33 mouse cellular contexts compared by ENCODE assay signal in genomic region chr13:47100587-47100986, GRCm38 (mm10).
"Had no signal": no experiment of that assay in that cellular context is flagged by ENCODE, and none has a peak within 500 bp of the region (broad histone marks: within the 10 kb centered on the region; RNA-seq: fewer than 3 reads in every experiment).

No protein-coding gene starts in this region.

- H3K9me3 ChIP-seq: limb, embryonic 10.5 days; limb, embryonic 12.5 days; limb, embryonic 13.5 days; limb, embryonic 15.5 days; liver, embryonic 12.5 days; liver, embryonic 13.5 days; liver, embryonic 15.5 days; lung, embryonic 15.5 days; megakaryocyte, embryonic 14.5 days; midbrain, embryonic 10.5 days; midbrain, embryonic 12.5 days; midbrain, embryonic 13.5 days; midbrain, embryonic 15.5 days; neural tube, embryonic 12.5 days; neural tube, embryonic 13.5 days had no signal

- ATAC-seq: liver, embryonic 12.5 days; liver, postnatal 0 days; lung, postnatal 0 days; midbrain, embryonic 13.5 days; midbrain, embryonic 15.5 days; midbrain, embryonic 16.5 days had no signal

- H3K27ac ChIP-seq: limb, embryonic 10.5 days; limb, embryonic 12.5 days; limb, embryonic 13.5 days; limb, embryonic 15.5 days; liver, embryonic 12.5 days; liver, embryonic 13.5 days; liver, embryonic 14.5 days; liver, embryonic 15.5 days; lung, embryonic 15.5 days; macrophage; midbrain, embryonic 10.5 days; midbrain, embryonic 12.5 days; midbrain, embryonic 13.5 days; midbrain, embryonic 15.5 days; neural tube, embryonic 12.5 days; neural tube, embryonic 13.5 days had no signal

- H3K9ac ChIP-seq: limb, embryonic 12.5 days; limb, embryonic 13.5 days; limb, embryonic 15.5 days; liver, embryonic 13.5 days; liver, embryonic 14.5 days; liver, embryonic 15.5 days; liver, postnatal 0 days; lung, embryonic 14.5 days; lung, embryonic 15.5 days; midbrain, embryonic 12.5 days; midbrain, embryonic 13.5 days; midbrain, embryonic 15.5 days; neural tube, embryonic 12.5 days; neural tube, embryonic 13.5 days had no signal

- H3K4me3 ChIP-seq: limb, embryonic 10.5 days; limb, embryonic 12.5 days; limb, embryonic 13.5 days; limb, embryonic 15.5 days; liver, embryonic 12.5 days; liver, embryonic 13.5 days; liver, embryonic 15.5 days; lung, embryonic 15.5 days; megakaryocyte, embryonic 14.5 days; midbrain, embryonic 10.5 days; midbrain, embryonic 12.5 days; midbrain, embryonic 13.5 days; midbrain, embryonic 15.5 days; myocyte; neural tube, embryonic 12.5 days; neural tube, embryonic 13.5 days had no signal

- H3K27me3 ChIP-seq: limb, embryonic 12.5 days; limb, embryonic 13.5 days; limb, embryonic 15.5 days; liver, embryonic 12.5 days; liver, embryonic 13.5 days; liver, embryonic 15.5 days; lung, embryonic 15.5 days; megakaryocyte, embryonic 14.5 days; midbrain, embryonic 12.5 days; midbrain, embryonic 13.5 days; midbrain, embryonic 15.5 days; neural tube, embryonic 12.5 days; neural tube, embryonic 13.5 days had no signal

- DNase-seq: left cerebral cortex, postnatal 4 days; liver; liver, embryonic 13.5 days; liver, postnatal 0 days; lung, adult 18-20 months; lung, adult 2 months; lung, embryonic 14.5 days; lung, postnatal 10 days; lung, postnatal 14 days; lung, postnatal 36 days; lung, postnatal 4 days; midbrain, embryonic 14.5 days had no signal

- H3K4me2 ChIP-seq: limb, embryonic 12.5 days; limb, embryonic 13.5 days; limb, embryonic 15.5 days; liver, embryonic 11.5 days; liver, embryonic 13.5 days; liver, embryonic 15.5 days; lung, embryonic 14.5 days; lung, embryonic 15.5 days; midbrain, embryonic 11.5 days; midbrain, embryonic 12.5 days; midbrain, embryonic 13.5 days; midbrain, embryonic 15.5 days; neural tube, embryonic 12.5 days; neural tube, embryonic 13.5 days had no signal
